Mouse (Mus musculus) B cell, adult 2 months (primary cell): ENCODE measurements at regions not wholly inside any gene's neighbourhood (a gene's known extent, or its start where the extent isn't known, plus 50 kb on each side); places are given as distances from the start of the nearest gene placed in this dataset.

Experiments
- DNase-seq, 2 experiments: peaks; one replicate each; pipeline ENCODE4 v3.0.0; 2022

- DNase-seq = no peak
Observed at GRCm38 (mm10) chr13:82187196-82187595, 404.3 kb downstream of the Cetn3 start.

GRCm38 (mm10) chr13:82200739-82201138 lies 417.9 kb downstream of the Cetn3 start:
- no peak for DNase-seq

- DNase-seq = no peak
Observed at GRCm38 (mm10) chr13:82225430-82225829, 442.6 kb downstream of the Cetn3 start.

- DNase-seq = no peak
Observed at GRCm38 (mm10) chr13:82233901-82234300, 451.0 kb downstream of the Cetn3 start.

GRCm38 (mm10) chr13:82246231-82246630 lies 463.4 kb downstream of the Cetn3 start:
- no peak for DNase-seq

- DNase-seq = no peak
Observed at GRCm38 (mm10) chr13:82250361-82250760, 467.5 kb downstream of the Cetn3 start.

GRCm38 (mm10) chr13:82258491-82258935 lies 475.6 kb downstream of the Cetn3 start:
- DNase-seq = no peak

GRCm38 (mm10) chr13:82264236-82264635 lies 481.4 kb downstream of the Cetn3 start:
- DNase-seq = no peak

GRCm38 (mm10) chr13:82265170-82265569 lies 482.3 kb downstream of the Cetn3 start:
- no peak for DNase-seq

- DNase-seq = no peak
Observed at GRCm38 (mm10) chr13:82265736-82266135, 482.9 kb downstream of the Cetn3 start.

GRCm38 (mm10) chr13:82274733-82275132 lies 491.9 kb downstream of the Cetn3 start:
- no peak for DNase-seq

GRCm38 (mm10) chr13:82276001-82276400 lies 493.1 kb downstream of the Cetn3 start:
- DNase-seq = no peak

GRCm38 (mm10) chr13:82280744-82281143 lies 497.9 kb downstream of the Cetn3 start:
- DNase-seq = no peak

- DNase-seq = no peak
Observed at GRCm38 (mm10) chr13:82295834-82296233, 513.0 kb downstream of the Cetn3 start.

- DNase-seq = no peak
Observed at GRCm38 (mm10) chr13:82304227-82304626, 521.4 kb downstream of the Cetn3 start.

- no peak for DNase-seq
Observed at GRCm38 (mm10) chr13:82305076-82305475, 522.2 kb downstream of the Cetn3 start.

GRCm38 (mm10) chr13:82308336-82308735 lies 525.5 kb downstream of the Cetn3 start:
- no peak for DNase-seq

GRCm38 (mm10) chr13:82316573-82317202 lies 533.8 kb downstream of the Cetn3 start:
- DNase-seq = no peak

- no peak for DNase-seq
Observed at GRCm38 (mm10) chr13:82317203-82317580, 534.3 kb downstream of the Cetn3 start.

- no peak for DNase-seq
Observed at GRCm38 (mm10) chr13:82318395-82318794, 535.5 kb downstream of the Cetn3 start.

GRCm38 (mm10) chr13:82354355-82354754 lies 571.5 kb downstream of the Cetn3 start:
- DNase-seq = no peak

GRCm38 (mm10) chr13:82355296-82355695 lies 572.4 kb downstream of the Cetn3 start:
- no peak for DNase-seq

- no peak for DNase-seq
Observed at GRCm38 (mm10) chr13:82359442-82359841, 576.6 kb downstream of the Cetn3 start.

- DNase-seq = no peak
Observed at GRCm38 (mm10) chr13:82360711-82361110, 577.8 kb downstream of the Cetn3 start.

GRCm38 (mm10) chr13:82361379-82361778 lies 578.5 kb downstream of the Cetn3 start:
- no peak for DNase-seq
